Mouse (Mus musculus) T-helper 2 cell (primary cell): ENCODE data around the gene Olfr1016.

Experiments used
- in situ Hi-C: fragments of 300-600 bp; cut with MboI, MseI; formaldehyde crosslinking; loops from one replicate; pipeline ENCODE4 v1.15.1; 2025; ENCODE audit warnings: high pct_unique_total_duplicates

Gene Olfr1016

GRCm38 (mm10) chr2:85802444-85802843, at the start of gene Olfr1016:
TSS of gene Olfr1016 (minus strand) at chr2:85802544.
- in situ Hi-C loops: loop anchor here (5.0 kb wide), 1 partner anchor 50 kb away; no protein-coding TSS in a partner anchor

- in situ Hi-C loops: no loop called here
These were observed 44.4 kb upstream of the Olfr1016 start, which contains the start of gene Olfr1020 for GRCm38 (mm10) chr2:85846730-85847129. TSS of gene Olfr1020 (plus strand) at chr2:85847030.

GRCm38 (mm10) chr2:85845383-85845782, 43.0 kb upstream of the Olfr1016 start, which contains the start of gene Olfr1019:
TSS of gene Olfr1019 (minus strand) at chr2:85845483.
- in situ Hi-C loops: no loop called here

GRCm38 (mm10) chr2:85818179-85818578, 15.8 kb upstream of the Olfr1016 start, which contains the start of gene Olfr1018:
TSS of gene Olfr1018 (plus strand) at chr2:85818479.
- in situ Hi-C loops: no loop called here

- in situ Hi-C loops: loop anchor here (5.0 kb wide), 1 partner anchor 52 kb away; no protein-coding TSS in a partner anchor
These were observed 2.2 kb upstream of the Olfr1016 start for GRCm38 (mm10) chr2:85804501-85804900.

GRCm38 (mm10) chr2:85792331-85792730, 10.0 kb downstream of the Olfr1016 start:
- in situ Hi-C loops: no loop called here

GRCm38 (mm10) chr2:85781717-85782116, 20.6 kb downstream of the Olfr1016 start, which contains the start of gene Olfr1015:
TSS of gene Olfr1015 (plus strand) at chr2:85782017.
- in situ Hi-C loops: no loop called here

- in situ Hi-C loops: no loop called here
These were observed 29.9 kb downstream of the Olfr1016 start, which contains the start of gene Olfr1014 for GRCm38 (mm10) chr2:85772413-85772812. TSS of gene Olfr1014 (plus strand) at chr2:85772713.

GRCm38 (mm10) chr2:85766798-85767197, 35.5 kb downstream of the Olfr1016 start, which contains the start of gene Olfr1013:
TSS of gene Olfr1013 (plus strand) at chr2:85767098.
- in situ Hi-C loops: no loop called here

GRCm38 (mm10) chr2:85762666-85763065, 39.7 kb downstream of the Olfr1016 start, which contains the start of gene Olfr1012:
TSS of gene Olfr1012 (minus strand) at chr2:85762766.
- in situ Hi-C loops: no loop called here

GRCm38 (mm10) chr2:85753822-85754221, 48.5 kb downstream of the Olfr1016 start:
- in situ Hi-C loops: loop anchor here (5.0 kb wide), 1 partner anchor 48 kb away; the partner anchor contains the start of gene Olfr1016
